Mouse (Mus musculus): ENCODE data around the gene Nxpe3.

DNA sequence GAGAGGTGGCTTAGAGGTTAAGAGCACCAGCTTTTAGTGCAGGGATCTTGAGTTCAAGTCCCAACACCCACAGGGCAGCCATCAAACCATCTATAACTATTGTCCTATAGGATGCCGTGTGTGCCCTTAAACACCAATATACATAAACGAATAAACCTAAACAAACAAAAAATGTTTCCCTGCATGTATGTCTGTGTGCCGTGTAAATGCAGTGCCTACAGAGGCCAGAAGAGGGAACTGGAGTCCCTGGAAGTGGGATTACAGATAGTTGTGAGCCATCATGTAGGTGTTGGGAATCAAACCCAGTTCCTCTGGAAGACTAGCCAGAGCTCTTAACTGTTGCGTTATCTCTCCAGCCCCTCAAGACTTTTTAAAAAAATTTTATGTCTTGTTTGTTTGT, 45.7 kb upstream of the Nxpe3 start:
- TF ChIP-seq CTCF (IDR thresholded peaks at IDR 0.05; ENCODE audit: extremely low read depth, insufficient read depth, insufficient read length, insufficient replicate concordance) (no peak), POLR2A (IDR thresholded peaks at IDR 0.05; ENCODE audit: low read depth, low read length) (no peak)
